Mouse (Mus musculus): ENCODE results near the gene Ttc7b. TPM values are rescaled to one million over a fixed set of nuclear protein-coding genes. Genes with fewer than 3 reads are reported as not detected.

Gene Ttc7b
- polyA plus RNA-seq, 1 experiment from 2014 or later: 2.2 TPM

GRCm38 (mm10) chr12:100509615-100510282 lies 10.9 kb downstream of the Ttc7b start:
- Histone ChIP-seq H3K9ac (replicated peaks) (no peak overlapping the region), H3K36me3 (replicated peaks; ENCODE audit: insufficient read depth, low read length) (no peaks in the 10 kb centered on the region), H3K27me3 (ENCODE audit: insufficient read depth, low read length) (no peaks in the 10 kb centered on the region), H3K4me1 (ENCODE audit: insufficient read depth) (peaks cover 3% of the 10 kb centered on the region; the same call in 1 of the 2 replicates), H3K4me3 (ENCODE audit: low read depth, low read length) (no peak overlapping the region), H3K9me3 (ENCODE audit: low read length) (no peaks in the 10 kb centered on the region), H3K4me2 (ENCODE audit: low read depth, low read length) (no peak overlapping the region), H3K27ac (ENCODE audit: low read depth) (peak overlapping the region; percentile 62; the same call in 1 of the 2 replicates)
- WGBS (ENCODE audit: insufficient replicate concordance): 67% methylated on average over 9 of the region's 9 CpGs
- DNase-seq: no peak
- no peak for ATAC-seq
- TF ChIP-seq CTCF (IDR thresholded peaks at IDR 0.05; ENCODE audit: low read depth) (no peak), EP300 (IDR thresholded peaks at IDR 0.05; ENCODE audit: low read depth) (no peak)

GRCm38 (mm10) chr12:100508668-100509067 lies 12.0 kb downstream of the Ttc7b start:
- Histone ChIP-seq H3K4me2 (ENCODE audit: low read depth, low read length) (no peak overlapping the region), H3K9me3 (ENCODE audit: low read length) (no peaks in the 10 kb centered on the region), H3K4me3 (ENCODE audit: low read depth, low read length) (no peak overlapping the region), H3K27ac (ENCODE audit: low read depth) (peak overlapping the region; percentile 62), H3K36me3 (replicated peaks; ENCODE audit: insufficient read depth, low read length) (no peaks in the 10 kb centered on the region), H3K4me1 (ENCODE audit: insufficient read depth) (peaks cover 5% of the 10 kb centered on the region), H3K27me3 (ENCODE audit: insufficient read depth, low read length) (no peaks in the 10 kb centered on the region), H3K9ac (replicated peaks) (no peak overlapping the region)
- WGBS (ENCODE audit: insufficient replicate concordance): 52% methylated on average over 5 of the region's 5 CpGs
- TF ChIP-seq EP300 (IDR thresholded peaks at IDR 0.05; ENCODE audit: low read depth) (no peak), CTCF (IDR thresholded peaks at IDR 0.05; ENCODE audit: low read depth) (no peak)
- DNase-seq (no peak), ATAC-seq (peak; percentile 72)

GRCm38 (mm10) chr12:100505484-100505883 lies 15.1 kb downstream of the Ttc7b start:
- H3K9ac ChIP-seq (replicated peaks): no peak overlapping the region
- ATAC-seq: peak; percentile 60; the same call in 1 of the 2 replicates
- H3K4me1 ChIP-seq (ENCODE audit: insufficient read depth): peaks cover 13% of the 10 kb centered on the region

GRCm38 (mm10) chr12:100504585-100504984 lies 16.0 kb downstream of the Ttc7b start:
- Histone ChIP-seq H3K27ac (ENCODE audit: low read depth) (no peak overlapping the region), H3K4me3 (ENCODE audit: low read depth, low read length) (no peak overlapping the region), H3K27me3 (ENCODE audit: insufficient read depth, low read length) (no peaks in the 10 kb centered on the region), H3K9me3 (ENCODE audit: low read length) (no peaks in the 10 kb centered on the region), H3K9ac (replicated peaks) (no peak overlapping the region), H3K4me2 (ENCODE audit: low read depth, low read length) (no peak overlapping the region), H3K4me1 (ENCODE audit: insufficient read depth) (peaks cover 13% of the 10 kb centered on the region), H3K36me3 (replicated peaks; ENCODE audit: insufficient read depth, low read length) (no peaks in the 10 kb centered on the region)
- ATAC-seq (no peak), DNase-seq (no peak)
- WGBS (ENCODE audit: insufficient replicate concordance): 86% methylated on average over 2 of the region's 2 CpGs
- TF ChIP-seq EP300 (IDR thresholded peaks at IDR 0.05; ENCODE audit: low read depth) (no peak), CTCF (IDR thresholded peaks at IDR 0.05; ENCODE audit: low read depth) (no peak)

More at GRCm38 (mm10) chr12:100505484-100505883, 15.1 kb downstream of the Ttc7b start:
- Histone ChIP-seq H3K9me3 (ENCODE audit: low read length) (no peaks in the 10 kb centered on the region), H3K4me3 (ENCODE audit: low read depth, low read length) (no peak overlapping the region), H3K36me3 (replicated peaks; ENCODE audit: insufficient read depth, low read length) (no peaks in the 10 kb centered on the region), H3K27ac (ENCODE audit: low read depth) (no peak overlapping the region), H3K27me3 (ENCODE audit: insufficient read depth, low read length) (no peaks in the 10 kb centered on the region), H3K4me2 (ENCODE audit: low read depth, low read length) (no peak overlapping the region)
- DNase-seq: no peak
- WGBS (ENCODE audit: insufficient replicate concordance): 60% methylated on average over 1 of the region's 1 CpGs
- TF ChIP-seq CTCF (IDR thresholded peaks at IDR 0.05; ENCODE audit: low read depth) (no peak), EP300 (IDR thresholded peaks at IDR 0.05; ENCODE audit: low read depth) (no peak)

- peaks cover 8% of the 10 kb centered on the region; the same call in 1 of the 2 replicates for H3K36me3 ChIP-seq (replicated peaks; ENCODE audit: insufficient read depth, low read length)
- peaks cover 13% of the 10 kb centered on the region for H3K4me1 ChIP-seq (ENCODE audit: insufficient read depth)
- H3K9ac ChIP-seq (replicated peaks): no peak overlapping the region
- H3K9me3 ChIP-seq (ENCODE audit: low read length): no peaks in the 10 kb centered on the region
- no peak for ATAC-seq
- H3K27ac ChIP-seq (ENCODE audit: low read depth): no peak overlapping the region
- no peak for TF ChIP-seq EP300 (IDR thresholded peaks at IDR 0.05; ENCODE audit: low read depth)
- TF ChIP-seq CTCF (IDR thresholded peaks at IDR 0.05; ENCODE audit: low read depth): no peak
- H3K4me2 ChIP-seq (ENCODE audit: low read depth, low read length): no peak overlapping the region
- WGBS (ENCODE audit: insufficient replicate concordance): 79% methylated on average over 4 of the region's 4 CpGs
- H3K4me3 ChIP-seq (ENCODE audit: low read depth, low read length): no peak overlapping the region
- no peak for DNase-seq
- no peaks in the 10 kb centered on the region for H3K27me3 ChIP-seq (ENCODE audit: insufficient read depth, low read length)
These were observed 17.0 kb downstream of the Ttc7b start for GRCm38 (mm10) chr12:100503659-100504058.

- H3K36me3 ChIP-seq (replicated peaks; ENCODE audit: insufficient read depth, low read length): peaks cover 8% of the 10 kb centered on the region
- ATAC-seq: no peak
- no peak overlapping the region for H3K4me2 ChIP-seq (ENCODE audit: low read depth, low read length)
- H3K9me3 ChIP-seq (ENCODE audit: low read length): no peaks in the 10 kb centered on the region
- TF ChIP-seq EP300 (IDR thresholded peaks at IDR 0.05; ENCODE audit: low read depth): no peak
- TF ChIP-seq CTCF (IDR thresholded peaks at IDR 0.05; ENCODE audit: low read depth): no peak
- peaks cover 13% of the 10 kb centered on the region for H3K4me1 ChIP-seq (ENCODE audit: insufficient read depth)
- H3K4me3 ChIP-seq (ENCODE audit: low read depth, low read length): no peak overlapping the region
- 77% methylated on average over 3 of the region's 3 CpGs for WGBS (ENCODE audit: insufficient replicate concordance)
- no peaks in the 10 kb centered on the region for H3K27me3 ChIP-seq (ENCODE audit: insufficient read depth, low read length)
- no peak overlapping the region for H3K9ac ChIP-seq (replicated peaks)
- no peak for DNase-seq
- H3K27ac ChIP-seq (ENCODE audit: low read depth): no peak overlapping the region
These were observed 18.1 kb downstream of the Ttc7b start for GRCm38 (mm10) chr12:100502544-100502943.

Data from liver, postnatal 0 days (tissue).